Mouse (Mus musculus) cortical plate, adult 2 months (tissue): ENCODE data around the gene Gm49337. TPM values are rescaled to one million over a fixed set of nuclear protein-coding genes. Genes with fewer than 3 reads are reported as not detected.
"Not testable (repeated sequence)": the region's sequence is repeated elsewhere in the genome, so short reads cannot be mapped to it uniquely, and the experiment has no call there.

Experiments
- H3K27ac ChIP-seq: fragments of 200-500 bp; 2 replicates; pipeline ENCODE4 v1.5.1; 2012; ENCODE audit warnings: low read length, control low read depth, inconsistent platforms; ENCODE audit not compliant: insufficient read depth
- H3K4me1 ChIP-seq: fragments of 200-500 bp; 2 replicates; pipeline ENCODE4 v1.6.1; 2011; ENCODE audit warnings: low read length; ENCODE audit not compliant: control insufficient read depth, insufficient read depth
- H3K4me3 ChIP-seq: fragments of 200-500 bp; 2 replicates; pipeline ENCODE4 v1.5.1; 2011; ENCODE audit warnings: mild to moderate bottlenecking, low read length, control low read depth; ENCODE audit not compliant: insufficient read depth
- CTCF ChIP-seq: fragments of 200-500 bp; IDR thresholded peaks from 2 replicates; pipeline ENCODE4 v1.5.1; 2011; ENCODE audit warnings: mild to moderate bottlenecking, control low read depth, low read length; ENCODE audit not compliant: insufficient read depth; ENCODE audit errors: extremely low read depth
- POLR2A ChIP-seq: fragments of 200-500 bp; IDR thresholded peaks from 2 replicates; pipeline ENCODE4 v1.6.1; 2011; ENCODE audit warnings: mild to moderate bottlenecking, low read length, control low read depth; ENCODE audit not compliant: insufficient read depth; ENCODE audit errors: extremely low read depth
- polyA plus RNA-seq: library from polyadenylated mRNA; depleted of rRNA; stranded (reverse); fragments of >200 nt; gene quantifications from 2 replicates; pipeline ENCODE4 v1.2.3, GENCODE M21; 2012

The Gm49337 gene
- polyA plus RNA-seq, 1 experiment, result not detected

DNA sequence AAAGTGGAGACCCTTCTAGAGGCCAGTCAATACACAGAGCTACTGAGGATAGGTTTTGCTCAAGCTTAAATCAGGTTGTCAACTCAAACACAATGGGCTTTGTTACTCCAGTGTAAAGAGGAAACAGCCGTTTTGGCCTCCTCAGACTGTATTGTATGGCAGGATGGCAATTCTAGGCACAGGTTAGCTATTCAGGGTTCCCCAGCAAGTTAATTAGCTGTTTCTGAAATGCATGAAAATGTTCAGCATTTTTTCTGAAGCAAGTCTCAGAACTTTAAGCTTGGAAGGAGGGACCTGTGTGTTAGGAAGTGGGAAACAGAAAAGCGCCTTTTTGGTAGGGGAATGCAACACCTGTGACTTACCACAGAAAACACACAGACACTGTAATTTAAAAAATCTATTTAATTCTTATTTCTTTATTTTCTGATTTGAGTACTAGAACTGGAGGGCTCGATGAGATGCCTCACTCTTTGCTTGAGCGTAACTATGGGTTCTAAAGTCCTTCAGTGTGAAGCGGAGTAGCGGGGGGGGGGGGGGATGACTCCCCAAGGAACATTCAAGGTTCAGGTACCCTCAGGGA lies 47.0 kb downstream of the Gm49337 start:
- Histone ChIP-seq H3K4me1 (peaks cover 1% of the 10 kb centered on the region; the same call in 1 of the 2 replicates), H3K4me3 (peak overlapping the region; percentile 93), H3K27ac (no peak overlapping the region)
- TF ChIP-seq POLR2A, result no peak
- TF ChIP-seq CTCF, result no peak

DNA sequence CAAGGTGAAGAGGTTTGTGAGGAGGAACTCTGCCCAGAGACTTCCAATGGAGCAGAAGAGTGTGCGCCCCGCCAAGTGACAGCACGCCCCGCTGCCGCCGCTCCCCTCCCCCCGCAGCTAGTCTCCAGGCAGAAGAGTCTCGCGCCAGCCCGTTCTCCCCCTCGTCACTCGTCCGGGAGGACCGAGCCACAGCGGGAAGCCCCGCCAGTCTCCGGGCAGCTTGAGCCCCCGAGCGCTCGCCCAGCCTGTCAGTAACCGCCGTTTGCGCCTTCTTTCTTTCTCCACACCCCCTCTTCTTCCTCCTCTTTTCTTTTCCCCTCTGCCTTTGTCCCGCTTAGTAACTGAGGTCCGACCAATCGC lies 47.6 kb downstream of the Gm49337 start:
- no peak for TF ChIP-seq CTCF
- TF ChIP-seq POLR2A, result peak; percentile 58; the same call in 1 of the 2 replicates
- Histone ChIP-seq H3K27ac (peak overlapping the region; percentile 98), H3K4me1 (peaks cover 1% of the 10 kb centered on the region; the same call in 1 of the 2 replicates), H3K4me3 (peak overlapping the region; percentile 93)

DNA sequence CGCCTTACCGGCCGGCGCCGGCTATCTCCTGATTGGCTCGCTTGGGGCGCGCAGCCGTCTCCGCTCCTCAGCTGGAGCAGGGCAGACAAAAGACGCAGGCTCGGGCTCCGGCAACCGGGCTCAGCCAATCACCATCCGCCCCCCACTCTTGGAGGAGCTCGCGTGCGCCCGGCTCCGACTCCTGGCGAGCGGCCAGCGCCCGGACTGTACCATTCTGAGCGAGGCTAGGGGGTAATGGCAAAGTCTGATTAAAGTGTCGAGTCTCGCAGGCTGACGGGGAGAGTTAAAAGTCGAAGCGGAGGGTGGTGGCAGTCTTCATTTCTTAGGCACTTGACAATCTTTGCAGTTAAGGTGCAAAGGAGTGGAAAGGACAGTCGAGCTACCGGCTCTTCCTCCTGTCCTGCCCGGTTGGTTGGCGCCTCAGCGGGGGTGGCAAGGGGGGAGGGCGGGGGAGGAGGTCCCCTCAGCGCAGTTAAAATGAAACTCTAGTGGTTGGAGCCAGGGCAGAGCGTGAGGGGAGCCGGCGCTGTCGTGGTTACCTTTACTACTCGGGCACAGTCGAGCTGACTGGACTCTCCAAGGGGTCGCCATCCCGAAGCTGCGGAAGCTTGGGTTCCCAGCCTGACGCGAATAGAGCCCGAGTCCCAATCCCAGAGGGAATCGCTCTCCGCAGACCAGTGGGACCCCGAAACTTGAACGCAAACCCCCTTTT lies 48.1 kb downstream of the Gm49337 start, which contains the start of gene Pik3r3:
Gene Pik3r3, plus strand, starts transcription at position 479 of the 712 bp plus-strand sequence.
- H3K4me1 ChIP-seq, result peaks cover 1% of the 10 kb centered on the region; the same call in 1 of the 2 replicates
- H3K27ac ChIP-seq, result peak within 1 kb of the TSS; percentile 98
- H3K4me3 ChIP-seq, result peak within 1 kb of the TSS; percentile 93
- TF ChIP-seq CTCF (no peak), POLR2A (peak; percentile 99)

DNA sequence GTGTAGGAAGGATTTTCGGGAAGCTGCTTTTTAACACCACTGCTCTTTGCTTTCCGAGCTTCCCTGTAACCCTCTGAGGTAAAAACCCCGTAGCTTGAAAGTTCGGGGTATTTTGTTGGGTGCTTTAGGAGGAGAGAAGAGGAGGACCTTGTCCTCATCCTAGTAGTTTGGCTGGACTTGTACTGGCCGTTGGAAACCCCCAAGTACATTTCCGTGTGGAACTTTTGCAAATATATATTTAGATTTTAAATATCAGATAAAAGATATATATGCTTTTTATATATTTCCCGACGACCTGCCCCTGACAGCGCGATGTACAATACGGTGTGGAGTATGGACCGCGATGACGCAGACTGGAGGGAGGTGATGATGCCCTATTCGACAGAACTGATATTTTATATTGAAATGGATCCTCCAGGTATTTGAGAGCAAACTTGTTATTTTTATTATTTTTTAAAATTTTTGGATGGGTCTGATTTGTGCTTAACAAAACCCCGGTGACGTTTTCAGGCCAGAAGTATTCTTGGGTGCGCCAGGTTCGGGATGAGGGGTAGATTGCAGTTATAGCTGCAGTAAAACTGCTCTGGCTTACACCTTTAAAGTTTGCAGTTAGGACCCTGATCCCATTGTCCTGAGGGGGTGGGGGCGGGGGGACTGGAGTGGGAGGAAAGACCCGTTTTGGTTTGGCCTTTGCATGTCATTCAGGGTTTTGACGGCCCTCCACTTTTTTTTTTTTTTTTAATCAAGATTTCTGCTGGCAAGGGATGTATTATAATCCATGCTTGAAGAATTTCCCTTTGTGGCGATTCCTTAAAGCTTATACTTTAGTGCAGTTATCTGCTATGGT lies 49.0 kb downstream of the Gm49337 start:
- Histone ChIP-seq H3K27ac (peak overlapping the region; percentile 94), H3K4me1 (peaks cover 1% of the 10 kb centered on the region; the same call in 1 of the 2 replicates), H3K4me3 (peak overlapping the region; percentile 93)
- no peak for TF ChIP-seq POLR2A
- no peak for TF ChIP-seq CTCF

DNA sequence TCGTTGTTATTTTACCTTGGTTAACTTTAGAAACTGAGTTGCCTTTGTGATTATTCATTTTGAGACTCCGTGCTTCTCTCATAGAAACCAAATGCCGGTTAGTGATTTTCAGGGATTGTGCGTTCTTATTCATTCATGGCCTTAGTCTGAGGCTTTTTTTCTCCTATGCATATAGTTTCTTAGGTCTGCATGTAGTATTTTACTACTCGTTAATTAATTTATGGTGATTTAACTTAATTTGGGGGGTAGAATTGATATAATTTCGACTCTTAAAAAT lies 49.6 kb downstream of the Gm49337 start:
- Histone ChIP-seq H3K4me1 (peaks cover 1% of the 10 kb centered on the region; the same call in 1 of the 2 replicates), H3K27ac (no peak overlapping the region), H3K4me3 (peak overlapping the region; percentile 93)
- TF ChIP-seq POLR2A (no peak), CTCF (no peak)

DNA sequence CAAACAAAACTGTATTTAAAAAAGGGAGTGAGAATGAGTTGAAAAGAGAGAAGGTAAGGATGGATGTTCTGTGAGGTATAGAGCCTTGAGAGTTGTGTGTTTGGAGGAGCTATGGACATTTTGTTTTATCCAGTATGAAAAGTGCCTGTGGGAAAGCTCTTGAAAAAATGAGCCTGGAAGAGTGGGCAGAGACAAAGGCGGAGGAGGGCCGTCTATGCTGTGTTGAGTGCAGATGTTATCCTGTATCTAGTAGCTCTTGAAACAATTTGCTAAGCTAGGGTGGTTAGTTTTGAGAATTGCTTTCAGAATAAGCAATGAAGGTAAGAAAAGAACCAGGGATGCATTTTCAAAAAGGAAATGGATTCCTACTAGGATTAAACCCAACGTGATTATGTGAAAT lies 70.2 kb downstream of the Gm49337 start:
- Histone ChIP-seq H3K27ac (no peak overlapping the region), H3K4me3 (no peak overlapping the region), H3K4me1 (no peaks in the 10 kb centered on the region)
- TF ChIP-seq POLR2A (no peak), CTCF (no peak)

DNA sequence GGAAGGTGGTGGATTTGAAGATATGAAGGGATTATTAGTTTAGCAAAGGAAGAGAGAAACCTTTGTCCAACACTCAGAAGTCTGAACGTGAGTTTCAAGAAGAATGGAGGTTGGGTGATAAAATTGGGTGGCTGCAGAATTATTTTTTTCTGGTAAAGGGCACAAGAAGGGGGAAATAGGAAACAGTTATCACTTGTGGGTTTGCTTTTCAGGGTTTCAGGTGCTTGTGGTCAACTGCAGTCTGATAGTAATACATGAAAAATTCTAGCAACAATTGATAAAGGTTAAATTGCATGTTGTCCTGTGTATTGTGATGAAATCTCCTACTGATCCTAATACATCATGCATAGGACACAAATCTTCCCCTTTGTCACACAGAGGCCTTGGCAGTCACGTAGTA lies 71.1 kb downstream of the Gm49337 start:
- Histone ChIP-seq H3K4me3 (no peak overlapping the region), H3K27ac (no peak overlapping the region), H3K4me1 (no peaks in the 10 kb centered on the region)
- TF ChIP-seq POLR2A (no peak), CTCF (no peak)

DNA sequence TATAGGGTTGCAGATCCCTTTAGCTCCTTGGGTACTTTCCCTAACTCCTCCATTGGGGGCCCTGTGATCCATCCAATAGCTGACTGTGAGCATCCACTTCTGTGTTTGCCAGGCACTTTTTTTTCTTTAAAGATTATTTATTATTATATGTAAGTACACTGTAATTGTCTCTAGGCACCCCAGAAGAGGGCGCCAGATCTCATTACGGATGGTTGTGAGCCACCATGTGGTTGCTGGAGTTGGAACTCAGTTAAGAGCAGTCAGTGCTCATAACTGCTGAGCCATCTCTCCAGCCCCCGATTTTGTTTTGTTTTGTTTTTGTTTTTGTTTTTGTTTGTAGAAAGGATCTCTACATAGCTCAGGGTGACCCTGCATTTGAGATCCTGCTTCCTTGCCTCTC lies 72.7 kb downstream of the Gm49337 start:
- H3K4me3 ChIP-seq, H3K4me1 ChIP-seq, H3K27ac ChIP-seq: not testable (repeated sequence)
- peak; percentile 23; the same call in 1 of the 2 replicates for TF ChIP-seq CTCF

DNA sequence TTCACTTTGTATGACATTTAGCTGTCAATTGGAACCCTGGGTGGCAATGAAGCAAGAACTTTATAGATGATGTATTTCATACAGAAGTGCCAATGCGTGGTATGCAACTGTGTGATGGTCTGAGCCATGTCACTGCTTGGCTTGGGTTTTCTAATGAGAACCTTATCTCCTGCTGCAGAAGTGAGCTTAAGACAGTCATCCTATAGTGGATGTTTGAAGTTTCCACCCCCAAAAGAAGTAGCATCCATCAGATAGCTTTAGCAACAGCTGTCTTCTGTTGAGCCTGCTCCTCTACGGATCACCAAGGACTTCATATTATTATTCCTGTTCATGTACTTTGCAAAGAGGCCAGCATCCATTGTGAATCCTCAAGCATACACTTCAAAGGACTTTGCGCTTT lies 76.8 kb downstream of the Gm49337 start:
- no peaks in the 10 kb centered on the region for H3K4me1 ChIP-seq
- TF ChIP-seq POLR2A, result no peak
- no peak for TF ChIP-seq CTCF
- no peak overlapping the region for H3K27ac ChIP-seq
- no peak overlapping the region for H3K4me3 ChIP-seq

DNA sequence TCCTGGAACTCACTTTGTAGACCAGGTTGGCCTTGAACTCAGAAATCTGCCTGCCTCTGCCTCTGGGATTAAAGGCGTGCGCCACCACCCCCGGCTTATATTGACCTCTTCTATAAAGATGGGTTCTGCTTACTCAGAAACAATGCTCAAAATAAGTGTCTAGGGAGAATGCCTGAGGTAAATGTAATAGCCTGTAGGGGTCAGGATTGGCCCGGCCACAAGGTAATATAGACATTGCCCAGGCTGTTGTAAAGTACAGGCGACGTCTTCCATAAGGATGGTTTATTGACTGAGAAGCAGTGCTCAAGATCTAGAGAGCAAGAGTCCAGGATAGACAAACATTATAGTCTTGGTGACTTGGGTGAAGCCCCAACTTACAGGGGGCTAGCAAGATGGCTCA lies 95.0 kb downstream of the Gm49337 start:
- no peak overlapping the region for H3K4me3 ChIP-seq
- TF ChIP-seq POLR2A (no peak), CTCF (no peak)
- H3K27ac ChIP-seq, result no peak overlapping the region
- H3K4me1 ChIP-seq, result no peaks in the 10 kb centered on the region
